Mouse (Mus musculus) gastrocnemius, postnatal 14 days (tissue): ENCODE results near the gene Mdm2. TPM values are rescaled to one million over a fixed set of nuclear protein-coding genes. Genes with fewer than 3 reads are reported as not detected.
"Not testable (repeated sequence)": the region's sequence is repeated elsewhere in the genome, so short reads cannot be mapped to it uniquely, and the experiment has no call there.

ENCODE experiments used
- DNase-seq: peaks from one replicate; pipeline ENCODE4 v3.0.0; 2021; ENCODE audit warnings: mixed read lengths
- intact Hi-C: fragments of 180-260 bp; cut with DNase I; formaldehyde crosslinking; loops from one replicate; pipeline ENCODE4 v1.15.1; 2025; ENCODE audit warnings: low total_unique reads
- total RNA-seq, 2 experiments: library from RNA; stranded (reverse); gene quantifications; 2 replicates each; pipeline ENCODE4 v1.2.3; 2021

Gene Mdm2
- total RNA-seq, 2 experiments from 2014 or later = 29.4 to 29.8 TPM

DNA sequence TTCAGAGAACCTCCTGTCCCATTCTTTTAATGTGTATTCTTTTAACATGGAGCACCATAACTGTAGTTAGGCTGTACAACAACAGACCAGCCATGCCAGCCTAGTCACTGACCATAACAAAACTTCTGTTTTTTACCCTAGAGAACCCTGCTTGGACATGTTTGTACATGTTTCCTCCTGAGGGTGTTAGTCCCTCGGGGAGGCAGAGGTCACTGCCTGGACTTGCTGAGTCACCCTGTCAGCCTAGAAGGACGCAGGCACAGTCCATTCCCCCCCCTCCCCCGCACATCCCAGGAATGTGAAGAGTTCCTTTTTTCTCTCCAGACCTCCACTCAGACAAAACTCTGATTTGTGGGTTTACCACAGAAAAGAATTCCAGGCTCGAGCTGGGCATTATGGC is 7.0 kb upstream of the Mdm2 start:
- intact Hi-C loops = no loop called here
- DNase-seq = peak; percentile 21

DNA sequence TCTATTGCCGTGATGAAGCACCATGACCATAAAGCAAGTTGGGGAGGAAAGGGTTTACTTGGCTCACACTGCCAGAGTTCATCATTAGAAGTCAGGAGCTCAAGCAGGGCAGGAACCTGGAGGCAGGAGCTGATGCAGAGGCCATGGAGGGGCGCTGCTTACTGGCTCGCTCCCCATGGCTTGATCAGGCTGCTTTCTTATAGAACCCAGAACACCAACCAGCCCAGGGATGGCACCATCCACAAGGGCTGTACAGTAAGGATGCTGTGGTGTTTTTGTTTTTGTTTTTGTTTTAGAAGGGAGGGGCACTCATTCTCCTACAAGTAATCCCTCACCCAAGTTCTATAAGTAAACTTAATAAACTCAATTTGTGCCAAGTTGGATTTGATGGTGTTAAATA is 6.1 kb upstream of the Mdm2 start:
- intact Hi-C loops = no loop called here

DNA sequence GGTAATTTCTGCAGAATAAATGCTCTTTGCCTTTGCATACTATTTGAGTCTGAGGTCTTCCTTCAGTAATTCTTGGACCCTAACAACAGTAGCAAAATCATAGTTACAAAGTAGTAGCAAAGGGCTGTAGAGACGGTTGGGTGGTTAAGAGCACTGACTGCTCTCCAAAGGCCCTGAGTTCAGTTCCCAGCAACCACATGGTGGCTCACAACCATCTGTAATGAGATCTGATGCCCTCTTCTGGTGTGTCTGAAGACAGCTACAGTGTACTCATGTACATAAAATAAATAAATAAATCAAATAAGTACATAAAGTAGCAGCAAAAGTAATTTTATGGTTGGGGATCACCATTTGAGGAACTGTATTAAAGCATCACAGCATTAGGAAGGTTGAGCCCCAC is 5.1 kb upstream of the Mdm2 start:
- DNase-seq, intact Hi-C loops: not testable (repeated sequence)

More for the DNA sequence above, 6.1 kb upstream of the Mdm2 start:
- DNase-seq = no peak

DNA sequence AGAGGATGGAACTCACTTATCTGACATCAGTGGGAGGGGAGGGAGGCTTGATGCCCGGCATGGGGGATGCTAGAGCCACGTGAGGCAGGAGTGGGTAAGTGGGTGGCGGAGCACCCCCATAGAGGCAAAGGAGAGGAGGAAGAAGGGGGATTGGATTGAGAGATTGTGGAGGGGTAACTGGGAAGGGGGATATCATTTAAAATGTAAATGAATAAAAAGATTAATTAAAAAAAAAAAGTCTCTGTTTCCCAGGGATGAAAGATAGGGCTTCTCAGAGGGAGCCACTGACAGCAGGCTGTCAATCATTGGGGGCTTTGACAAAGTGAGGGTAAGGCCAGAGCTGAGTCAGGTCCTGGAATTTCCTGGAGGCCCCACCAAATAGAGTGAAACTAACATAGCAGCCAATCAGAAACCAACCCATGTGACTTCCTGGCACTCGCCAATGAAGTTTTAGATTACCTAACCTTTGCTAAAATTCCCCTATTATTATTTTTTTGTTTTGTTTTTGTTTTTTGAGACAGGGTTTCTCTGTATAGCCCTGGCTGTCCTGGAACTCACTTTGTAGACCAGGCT is 4.5 kb upstream of the Mdm2 start:
- intact Hi-C loops = no loop called here
- DNase-seq = no peak

DNA sequence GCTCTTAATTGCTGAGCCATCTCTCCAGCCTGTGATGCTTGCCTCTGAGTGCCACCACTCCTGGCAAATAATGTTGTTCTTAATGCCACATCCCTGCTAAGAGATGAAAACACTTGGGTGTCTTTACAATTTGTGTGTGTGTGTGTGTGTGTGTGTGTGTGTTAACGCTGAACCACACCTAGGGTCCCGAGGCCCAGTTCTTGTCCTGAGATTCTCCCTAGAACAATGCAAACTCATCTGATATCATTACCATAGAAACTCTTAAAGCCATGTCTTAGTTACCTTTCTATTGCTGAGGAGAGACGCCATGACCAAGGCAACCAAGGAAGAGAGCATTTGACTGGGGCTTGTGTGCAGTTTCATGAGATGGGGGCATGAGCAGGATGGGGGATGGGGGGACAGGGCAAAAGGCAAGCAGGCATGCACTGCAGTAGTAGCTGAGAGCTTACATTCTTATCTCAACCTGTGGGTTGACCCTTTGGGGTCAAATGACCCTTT is 3.5 kb upstream of the Mdm2 start:
- intact Hi-C loops = no loop called here
- no peak for DNase-seq

DNA sequence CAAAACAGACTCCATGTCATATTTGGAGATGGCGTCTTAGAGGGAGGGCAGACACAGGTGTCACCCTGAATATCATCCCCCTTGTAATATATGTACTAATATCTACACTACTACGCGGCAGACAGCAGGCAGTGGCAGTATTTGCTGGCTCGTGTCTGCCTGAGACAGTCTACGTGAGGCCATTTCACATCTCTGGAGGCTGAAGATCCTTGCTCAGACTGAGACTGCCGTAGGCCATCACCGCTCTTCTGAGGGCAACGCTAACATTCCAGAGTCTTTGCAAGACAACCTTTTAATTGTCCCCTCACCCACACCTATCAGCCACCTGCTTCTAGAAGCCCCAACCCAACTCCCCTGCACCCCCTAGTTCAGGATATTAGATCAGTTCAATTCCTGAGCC is 2.9 kb upstream of the Mdm2 start:
- intact Hi-C loops = no loop called here
- no peak for DNase-seq

DNA sequence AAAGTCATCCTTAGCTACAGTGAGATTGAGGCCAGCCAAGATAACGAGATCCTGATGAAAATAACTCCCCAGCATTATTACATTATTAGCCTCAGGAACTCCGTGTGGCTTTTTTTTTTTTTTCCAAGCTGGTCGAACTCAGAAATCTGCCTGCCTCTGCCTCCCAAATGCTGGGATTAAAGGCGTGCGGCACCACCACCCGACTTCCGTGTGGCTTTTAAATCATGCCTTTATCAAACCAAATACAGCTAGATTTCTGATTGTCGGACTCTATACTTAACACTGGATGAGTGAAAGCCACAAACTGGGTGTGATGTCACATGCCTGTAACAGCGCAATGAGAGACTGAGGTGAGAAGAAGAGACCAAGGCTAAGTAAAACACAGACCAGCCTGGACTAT is 2.3 kb upstream of the Mdm2 start:
- intact Hi-C loops = no loop called here
- no peak for DNase-seq

DNA sequence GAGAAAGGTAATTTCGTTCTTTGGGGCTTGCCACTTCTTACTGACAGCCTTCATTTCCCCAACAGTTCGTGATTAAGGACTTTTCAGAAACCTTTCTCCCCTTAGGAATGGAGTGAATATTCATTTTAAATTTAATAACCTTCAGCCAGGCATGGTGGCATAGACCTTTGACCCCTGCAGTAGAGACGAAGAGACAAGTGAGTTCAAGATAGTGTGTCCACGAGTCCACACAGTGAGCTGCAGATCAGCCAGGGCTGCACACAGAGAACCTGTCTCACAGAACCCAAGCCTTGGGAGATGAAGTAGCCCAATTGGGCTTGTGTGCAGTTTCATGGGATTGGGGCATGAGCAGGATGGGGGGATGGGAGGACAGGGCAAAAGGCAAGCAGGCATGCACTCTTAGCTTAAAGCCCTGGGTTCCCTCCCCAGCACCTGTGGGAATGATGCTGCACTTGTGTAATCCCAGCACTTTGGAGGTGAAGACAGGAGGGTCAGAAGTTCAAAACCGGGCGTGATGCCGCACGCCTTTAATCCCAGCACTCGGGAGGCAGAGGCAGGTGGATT is 1.7 kb upstream of the Mdm2 start:
- no peak for DNase-seq
- intact Hi-C loops = no loop called here

DNA sequence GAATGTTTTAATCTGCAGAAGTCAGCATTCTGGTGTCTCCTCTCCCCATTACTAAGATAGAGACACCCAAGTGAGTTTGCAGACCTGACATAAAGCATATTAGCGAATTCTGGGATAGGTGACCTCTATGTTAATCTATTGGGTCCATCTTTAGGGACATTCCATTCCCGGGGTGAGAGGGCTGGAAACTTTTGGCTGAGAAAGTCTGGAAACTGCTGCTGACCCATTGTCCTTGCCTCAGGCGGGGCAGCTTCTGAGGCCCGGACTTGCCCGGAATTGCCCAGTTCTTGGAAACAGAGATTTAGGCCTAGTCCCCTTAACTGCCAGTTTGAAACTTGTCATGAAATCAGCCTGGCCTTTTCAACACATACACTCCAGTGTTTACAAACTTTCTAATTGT is 850 bp upstream of the Mdm2 start:
- intact Hi-C loops = no loop called here

DNA sequence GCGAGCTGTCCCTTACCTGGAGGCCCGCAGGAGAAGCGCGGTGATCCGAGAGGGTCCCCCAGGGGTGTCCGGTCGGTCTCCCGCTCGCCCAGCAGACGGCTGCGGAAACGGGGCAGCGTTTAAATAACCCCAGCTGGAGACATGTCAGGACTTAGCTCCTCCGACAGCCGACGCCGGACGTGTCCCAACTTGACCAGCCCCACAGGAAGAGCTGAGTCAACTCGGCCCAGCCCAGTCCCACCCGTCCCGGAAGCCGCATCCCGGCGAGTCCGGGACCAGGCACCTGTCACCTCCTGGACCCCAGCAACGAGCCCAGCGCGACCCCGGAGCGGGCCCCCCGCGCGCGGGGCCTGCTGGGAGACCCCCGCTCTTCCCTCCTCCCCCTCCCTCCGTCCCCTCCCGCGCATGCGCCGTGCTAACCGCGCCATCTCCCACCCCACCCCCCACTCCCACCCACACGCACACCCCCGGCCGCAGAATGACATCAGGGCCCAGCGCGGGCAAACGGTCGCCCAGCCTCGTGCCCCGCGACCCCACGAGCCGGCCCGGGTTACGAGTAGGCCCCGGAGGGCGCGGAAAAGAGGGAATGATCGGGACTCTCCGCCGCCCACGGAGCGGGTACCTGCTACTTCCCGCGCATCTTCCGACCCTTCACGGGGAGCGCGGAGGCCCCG is 491 bp downstream of the Mdm2 start:
- DNase-seq = peak; percentile 82
- intact Hi-C loops = no loop called here

More for the DNA sequence above, 850 bp upstream of the Mdm2 start:
- no peak for DNase-seq

DNA sequence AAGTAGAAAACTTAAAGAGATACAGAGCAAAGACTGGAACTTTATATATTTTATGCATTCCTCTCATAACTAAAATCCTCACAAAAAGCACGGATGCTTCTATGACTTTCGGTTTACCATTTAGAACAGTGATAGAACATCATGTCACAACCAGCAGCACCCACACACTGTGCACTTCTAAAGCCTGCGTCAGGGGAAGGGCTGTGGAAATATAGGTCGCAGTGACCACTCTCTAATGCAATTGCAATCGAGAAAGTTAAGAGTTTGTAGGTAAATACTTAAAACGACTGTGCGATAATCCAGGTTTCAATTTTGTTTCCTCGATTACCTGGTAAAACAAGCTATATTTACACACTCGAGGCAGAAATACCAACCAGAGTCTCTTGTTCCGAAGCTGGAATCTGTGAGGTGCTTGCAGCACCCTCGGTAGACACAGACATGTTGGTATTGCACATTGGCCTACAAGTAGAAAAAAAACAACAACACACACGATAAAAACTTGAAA is 1.2 kb downstream of the Mdm2 start:
- DNase-seq = no peak
- intact Hi-C loops = no loop called here

DNA sequence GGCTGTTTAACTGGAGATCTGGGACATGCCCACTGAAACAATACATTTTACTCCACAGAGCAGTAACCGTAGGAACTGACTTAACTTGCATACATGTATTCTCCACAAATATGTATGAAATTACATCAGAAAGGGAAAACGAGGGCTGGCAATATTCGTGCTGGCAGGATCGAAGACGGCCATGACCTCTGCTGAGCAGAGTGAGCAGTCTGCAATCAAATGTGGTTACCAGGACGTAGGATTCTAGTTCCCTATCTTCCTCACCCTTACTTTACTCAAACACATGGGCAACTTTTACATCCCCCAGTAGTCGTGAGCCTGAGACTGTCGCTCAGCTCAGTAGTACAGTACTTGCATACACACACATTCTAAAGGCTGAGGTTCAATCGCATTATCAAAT is 1.7 kb downstream of the Mdm2 start:
- no peak for DNase-seq
- intact Hi-C loops = no loop called here

DNA sequence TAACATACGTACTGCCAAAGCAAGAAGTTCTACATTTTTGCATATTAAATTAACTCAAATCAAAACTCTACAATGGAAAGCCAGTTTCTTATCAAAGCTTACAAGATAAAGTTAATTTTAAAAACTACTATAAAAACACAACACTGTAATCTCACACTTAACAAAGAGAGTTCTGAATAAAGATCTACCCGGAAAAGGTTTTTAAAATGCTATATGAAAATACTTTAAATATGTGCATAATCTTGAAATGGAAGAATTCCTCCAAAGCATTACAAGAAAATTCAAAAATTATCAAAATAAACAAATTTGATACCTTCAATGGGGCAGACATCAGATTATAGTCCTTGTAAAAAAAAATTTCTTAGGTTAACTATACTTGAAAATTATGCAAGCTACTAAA is 2.2 kb downstream of the Mdm2 start:
- intact Hi-C loops = no loop called here
- no peak for DNase-seq

DNA sequence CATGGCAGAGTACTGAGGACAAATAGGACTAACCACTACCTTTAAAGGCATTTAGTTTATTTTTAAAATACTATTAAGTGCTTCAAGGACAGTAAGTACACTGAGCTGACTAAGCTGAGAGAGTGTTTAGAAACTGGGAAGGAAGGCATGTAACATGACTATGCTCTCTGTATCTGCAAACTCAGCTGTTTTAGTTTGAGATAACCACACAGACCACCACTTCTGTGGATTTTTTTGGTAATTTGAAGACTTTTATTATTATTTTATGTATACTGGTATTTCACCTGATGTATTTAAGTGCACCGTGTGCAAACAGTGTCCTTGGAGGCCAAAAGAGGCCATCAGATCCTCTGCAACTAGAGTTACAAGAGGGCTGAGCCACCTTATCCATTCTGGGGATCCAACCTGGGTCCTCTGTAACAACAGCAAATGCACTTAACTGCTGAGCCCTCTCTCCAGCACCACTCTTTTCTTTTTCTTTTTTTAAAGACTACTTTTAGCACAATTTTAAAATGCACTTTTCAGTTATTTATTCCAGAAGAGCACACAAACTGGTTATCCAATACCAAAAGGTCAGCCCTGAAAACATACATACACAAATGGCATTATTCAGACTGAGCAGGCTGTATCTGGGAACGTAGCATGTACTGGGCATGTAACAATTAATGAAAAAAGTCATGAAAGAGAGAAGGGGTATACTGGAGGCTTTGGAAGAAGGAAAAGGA is 3.3 kb downstream of the Mdm2 start:
- intact Hi-C loops = no loop called here
- DNase-seq = no peak

DNA sequence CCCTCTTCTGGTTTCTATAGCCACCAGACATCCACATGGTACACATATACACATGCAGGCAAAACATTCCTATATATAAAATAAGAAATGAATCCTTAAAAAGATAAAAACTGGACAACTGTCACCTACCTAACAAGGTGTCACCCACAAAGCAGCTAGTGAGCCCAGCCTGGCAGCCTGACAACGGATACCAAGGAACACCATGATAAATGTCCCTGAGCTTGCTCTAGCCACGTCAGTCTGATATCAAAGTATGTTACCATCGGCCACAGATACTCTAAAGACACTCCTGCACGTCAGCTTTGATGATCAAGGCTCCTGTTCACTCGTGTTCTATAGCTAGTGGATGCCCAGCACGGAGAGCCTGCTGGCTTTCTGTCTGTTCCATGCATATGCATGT is 4.1 kb downstream of the Mdm2 start:
- intact Hi-C loops = no loop called here
- no peak for DNase-seq

DNA sequence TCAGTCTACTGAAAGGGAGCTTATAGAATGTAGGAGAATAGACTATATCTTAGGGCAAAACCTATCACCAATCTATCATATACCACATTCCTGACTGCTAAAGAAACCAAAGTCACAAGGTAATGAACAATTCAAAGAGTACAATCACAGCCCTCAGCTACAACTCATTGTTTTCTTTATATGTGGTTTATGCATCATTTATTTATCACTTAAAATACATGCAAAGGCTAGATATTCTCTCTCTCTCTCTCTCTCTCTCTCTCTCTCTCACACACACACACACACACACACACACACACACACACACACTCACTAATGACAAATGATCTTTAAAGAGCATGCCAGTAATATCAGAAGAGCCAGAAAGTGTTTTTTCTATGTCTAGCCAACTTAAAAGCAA is 4.8 kb downstream of the Mdm2 start:
- intact Hi-C loops = no loop called here
- no peak for DNase-seq

DNA sequence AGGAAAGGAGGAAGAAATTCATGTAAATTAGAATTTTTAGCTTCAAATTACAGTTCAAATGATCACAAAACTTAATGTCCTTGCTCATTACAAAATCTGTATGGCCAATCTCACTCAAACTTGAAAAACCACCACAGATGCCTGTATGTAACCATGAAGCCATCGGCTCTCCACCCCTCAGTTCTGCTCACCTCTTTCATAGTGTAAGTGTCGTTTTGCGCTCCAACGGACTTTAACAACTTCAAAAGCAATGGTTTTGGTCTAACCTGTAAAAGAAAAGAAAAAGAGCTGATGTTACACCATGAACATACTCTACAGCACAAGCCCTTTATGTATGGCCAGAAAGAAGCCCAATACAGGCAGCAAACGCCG is 5.6 kb downstream of the Mdm2 start:
- DNase-seq = no peak
- intact Hi-C loops = no loop called here

DNA sequence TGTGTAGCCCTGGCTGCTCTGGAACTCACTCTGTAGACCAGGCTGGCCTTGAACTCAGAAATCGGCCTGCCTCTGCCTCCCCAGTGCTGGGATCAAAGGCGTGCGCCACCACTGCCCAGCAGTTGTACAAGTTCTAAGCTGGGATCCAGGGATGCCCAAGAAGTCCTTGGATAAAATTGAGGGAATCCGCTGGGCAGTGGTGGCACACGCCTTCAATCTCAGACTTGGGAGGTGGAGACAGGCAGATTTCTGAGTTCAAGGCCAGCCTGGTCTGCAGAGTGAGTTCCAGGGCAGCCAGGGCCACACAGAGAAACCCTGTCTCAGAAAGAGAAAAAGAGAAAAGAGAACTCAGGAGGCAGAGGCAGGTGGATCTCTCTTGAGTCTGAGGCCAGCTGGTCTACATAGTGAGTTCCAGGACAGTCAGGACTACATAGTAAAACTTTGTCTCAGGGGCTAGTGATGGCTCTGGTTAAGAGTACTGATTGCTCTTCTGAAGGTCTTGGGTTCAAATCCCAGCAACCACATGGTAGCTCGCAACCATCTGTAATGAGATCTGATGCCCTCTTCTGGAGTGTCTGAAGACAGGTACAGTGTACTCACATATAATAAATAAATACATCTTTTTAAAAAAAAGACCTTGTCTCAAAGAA is 6.1 kb downstream of the Mdm2 start:
- intact Hi-C loops, DNase-seq: not testable (repeated sequence)

DNA sequence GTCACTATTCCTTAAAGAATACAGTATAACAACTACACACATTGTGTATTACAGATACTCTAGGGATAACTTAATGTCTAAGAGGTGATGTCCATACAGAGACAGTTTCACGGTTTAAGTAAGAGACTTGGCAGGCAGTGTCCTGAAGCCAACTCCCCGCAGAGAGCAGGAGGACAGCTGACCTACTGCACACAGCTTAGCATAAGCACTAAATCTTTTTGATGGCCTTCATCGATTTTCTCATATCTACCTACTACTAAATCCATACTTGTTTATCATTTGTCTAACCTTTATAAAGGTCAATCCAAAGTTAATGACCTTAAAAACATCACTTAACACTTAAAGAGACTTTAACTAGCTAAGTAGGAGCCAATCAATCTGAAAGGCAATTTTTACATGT is 7.1 kb downstream of the Mdm2 start:
- intact Hi-C loops = no loop called here
- DNase-seq = no peak
